Mouse (Mus musculus): ENCODE results near the gene Inip. TPM values are rescaled to one million over a fixed set of nuclear protein-coding genes. Genes with fewer than 3 reads are reported as not detected.
"Not testable (repeated sequence)": the region's sequence is repeated elsewhere in the genome, so short reads cannot be mapped to it uniquely, and the experiment has no call there.

Inip gene
- total RNA-seq, 2 experiments from 2014 or later, result 12.6 to 18.3 TPM

GRCm38 (mm10) chr4:59808396-59808795 lies 7.0 kb upstream of the Inip start:
- DNase-seq, result no peak

- no peak for DNase-seq
Observed at GRCm38 (mm10) chr4:59807521-59807920, 6.1 kb upstream of the Inip start.

GRCm38 (mm10) chr4:59806879-59807195 lies 5.4 kb upstream of the Inip start:
- no peak for DNase-seq

GRCm38 (mm10) chr4:59805968-59806878 lies 4.8 kb upstream of the Inip start:
- DNase-seq, result peak; percentile 46

- peak; percentile 95 for DNase-seq
Observed at GRCm38 (mm10) chr4:59805181-59805967, 4.0 kb upstream of the Inip start, which contains the start of gene Snx30. Snx30 (plus strand) TSS chr4:59805840.

- DNase-seq, result no peak
Observed at GRCm38 (mm10) chr4:59804754-59805153, 3.4 kb upstream of the Inip start.

GRCm38 (mm10) chr4:59803358-59803757 lies 2.0 kb upstream of the Inip start:
- no peak for DNase-seq

GRCm38 (mm10) chr4:59802792-59803191 lies 1.4 kb upstream of the Inip start:
- DNase-seq, result no peak

GRCm38 (mm10) chr4:59802107-59802506 lies 718 bp upstream of the Inip start:
- DNase-seq, result no peak

GRCm38 (mm10) chr4:59800181-59800580 lies 1.2 kb downstream of the Inip start:
- DNase-seq, result no peak

GRCm38 (mm10) chr4:59795788-59796455 lies 5.5 kb downstream of the Inip start:
- DNase-seq, result no peak

- no peak for DNase-seq
Observed at GRCm38 (mm10) chr4:59794116-59794515, 7.3 kb downstream of the Inip start.

- not testable (repeated sequence) for DNase-seq
Observed at GRCm38 (mm10) chr4:59793626-59794025, 7.8 kb downstream of the Inip start.

GRCm38 (mm10) chr4:59789015-59789414 lies 12.4 kb downstream of the Inip start:
- DNase-seq, result no peak

GRCm38 (mm10) chr4:59787126-59787525 lies 14.3 kb downstream of the Inip start:
- DNase-seq, result peak; percentile 41

- DNase-seq, result peak; percentile 88
Observed at GRCm38 (mm10) chr4:59786661-59787060, 14.7 kb downstream of the Inip start.

GRCm38 (mm10) chr4:59785412-59785811 lies 16.0 kb downstream of the Inip start:
- DNase-seq, result no peak

- DNase-seq, result peak; percentile 96
Observed at GRCm38 (mm10) chr4:59783685-59784279, 17.6 kb downstream of the Inip start.

GRCm38 (mm10) chr4:59782853-59783684 lies 18.3 kb downstream of the Inip start:
- DNase-seq, result peak; percentile 22

GRCm38 (mm10) chr4:59780568-59780967 lies 20.8 kb downstream of the Inip start:
- no peak for DNase-seq

GRCm38 (mm10) chr4:59777828-59778227 lies 23.6 kb downstream of the Inip start:
- no peak for DNase-seq
